Mouse (Mus musculus): ENCODE data around the gene Olfr355.

The Olfr355 gene

GRCm38 (mm10) chr2:36928797-36929196, at the start of gene Olfr355:
TSS of gene Olfr355 (minus strand) at chr2:36928897.
- DNase-seq, result no peak

- DNase-seq, result no peak
Observed at GRCm38 (mm10) chr2:36936821-36937220, 8.1 kb upstream of the Olfr355 start, which contains the start of gene Olfr356. TSS of gene Olfr356 (plus strand) at chr2:36937121.

GRCm38 (mm10) chr2:36905380-36905779, 23.3 kb downstream of the Olfr355 start, which contains the start of gene Olfr354:
TSS of gene Olfr354 (plus strand) at chr2:36905680.
- no peak for DNase-seq

GRCm38 (mm10) chr2:36897114-36897513, 31.6 kb downstream of the Olfr355 start:
- no peak for DNase-seq

GRCm38 (mm10) chr2:36892836-36893235, 35.9 kb downstream of the Olfr355 start, which contains the start of gene Olfr353:
TSS of gene Olfr353 (minus strand) at chr2:36892936.
- DNase-seq, result no peak
